Mouse (Mus musculus): ENCODE data around the gene Dcaf1. TPM values are rescaled to one million over a fixed set of nuclear protein-coding genes. Genes with fewer than 3 reads are reported as not detected.

The Dcaf1 gene
- total RNA-seq (2014; fragmentation: Nextera tagmentation): 35.2 and 55.7 TPM in 2 replicates
- 51.8 and 62.1 TPM in 2 replicates for total RNA-seq (2017)

DNA sequence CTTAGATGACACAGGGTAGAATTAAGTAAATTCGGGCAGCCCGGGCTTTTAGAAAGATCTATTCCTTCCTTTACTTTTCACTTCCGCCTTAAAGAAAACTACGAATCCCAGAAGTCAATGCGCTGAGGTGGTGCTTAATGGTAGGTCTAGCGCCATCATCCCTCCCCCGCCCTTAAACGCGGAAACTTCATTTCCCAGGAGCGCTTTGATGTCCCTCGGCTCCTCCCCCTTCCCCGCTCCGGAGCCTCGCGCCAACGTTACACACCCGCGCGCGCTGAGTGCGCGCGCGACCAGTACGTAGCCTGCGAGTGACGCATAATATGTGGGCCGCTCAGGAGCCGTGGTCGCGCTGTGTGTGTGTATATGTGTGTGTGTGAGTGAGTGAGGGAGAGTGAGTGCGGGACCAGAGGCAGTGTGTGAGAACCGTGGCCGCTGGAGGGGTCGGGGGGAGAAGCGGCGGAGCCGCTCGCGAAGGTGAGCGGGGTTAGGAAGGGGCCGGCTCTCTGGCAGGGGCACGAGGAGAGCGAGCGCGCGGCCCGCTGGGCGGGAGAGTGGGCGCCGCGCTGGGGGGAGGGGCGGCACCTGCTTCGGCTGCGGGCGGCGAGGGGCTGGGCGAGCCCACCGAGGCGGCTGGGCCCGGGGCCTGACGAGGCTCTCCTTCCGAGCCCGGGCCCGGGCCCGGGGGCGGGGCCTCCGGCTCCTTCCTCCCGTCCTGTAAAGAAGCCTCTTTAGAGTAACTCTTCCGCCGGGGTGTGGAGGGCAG is at the start of gene Dcaf1:
Gene Dcaf1, plus strand, starts transcription at position 257 of the 763 bp plus-strand sequence.
- ATAC-seq (replicated peaks; ENCODE audit: poor library complexity, severe bottlenecking): peak; percentile 86

DNA sequence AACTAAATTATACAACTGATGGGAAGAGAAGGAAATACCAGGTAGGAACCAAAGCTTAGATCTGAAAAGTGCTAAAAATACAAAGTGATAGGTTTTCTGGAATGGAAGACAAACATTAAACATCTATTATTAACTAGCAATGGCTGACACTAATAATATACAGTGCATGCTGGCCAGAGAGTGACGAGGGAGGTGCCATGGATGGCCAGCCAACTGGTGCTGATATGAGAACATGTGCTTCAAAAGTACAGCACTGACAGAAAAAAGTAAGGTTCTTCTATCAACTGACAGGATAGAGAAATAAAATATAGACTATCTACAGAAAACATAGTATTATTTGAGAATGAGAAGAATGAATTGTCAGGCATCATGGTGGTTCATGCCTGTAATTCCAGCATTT is 45.6 kb upstream of the Dcaf1 start:
- no peak for ATAC-seq (replicated peaks; ENCODE audit: poor library complexity, severe bottlenecking)

DNA sequence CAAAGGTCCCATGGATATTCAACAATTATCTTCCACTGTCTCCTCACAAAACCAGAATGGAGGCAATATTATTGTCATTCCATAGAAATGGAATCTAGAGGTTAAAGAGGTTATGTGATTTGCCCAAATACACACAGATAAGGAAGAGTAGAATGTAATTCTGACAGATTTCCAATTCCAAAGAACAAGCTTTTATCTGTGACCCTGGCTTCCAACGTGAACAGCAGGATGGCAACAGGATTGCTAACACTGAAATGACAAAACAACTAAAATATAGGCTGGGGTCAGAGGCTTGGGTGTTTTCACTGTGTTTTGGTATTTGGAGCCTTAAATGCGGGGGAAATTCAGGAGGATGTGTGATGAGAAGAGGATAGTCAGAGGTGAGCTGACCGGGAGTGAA is 44.3 kb upstream of the Dcaf1 start:
- no peak for ATAC-seq (replicated peaks; ENCODE audit: poor library complexity, severe bottlenecking)

DNA sequence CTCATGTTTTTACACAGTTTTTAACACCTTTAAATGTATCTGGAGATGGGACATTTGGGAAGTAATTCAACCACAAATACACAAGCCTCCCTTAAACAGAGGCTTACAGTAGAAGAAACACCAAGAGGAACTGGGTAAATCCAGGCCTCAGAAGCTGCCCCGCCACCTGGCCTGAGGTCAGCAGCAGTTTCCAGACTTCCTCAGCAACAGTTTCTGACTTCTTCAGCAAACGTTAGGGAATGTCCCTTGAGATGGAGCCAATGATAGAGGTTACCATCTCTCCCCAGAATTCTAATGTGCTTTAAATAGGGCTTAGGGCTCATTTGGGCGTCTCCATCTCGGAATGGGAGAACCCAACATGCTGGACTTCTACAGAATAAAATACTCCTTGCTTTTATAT is 43.4 kb upstream of the Dcaf1 start:
- peak; percentile 85 for ATAC-seq (replicated peaks; ENCODE audit: poor library complexity, severe bottlenecking)

DNA sequence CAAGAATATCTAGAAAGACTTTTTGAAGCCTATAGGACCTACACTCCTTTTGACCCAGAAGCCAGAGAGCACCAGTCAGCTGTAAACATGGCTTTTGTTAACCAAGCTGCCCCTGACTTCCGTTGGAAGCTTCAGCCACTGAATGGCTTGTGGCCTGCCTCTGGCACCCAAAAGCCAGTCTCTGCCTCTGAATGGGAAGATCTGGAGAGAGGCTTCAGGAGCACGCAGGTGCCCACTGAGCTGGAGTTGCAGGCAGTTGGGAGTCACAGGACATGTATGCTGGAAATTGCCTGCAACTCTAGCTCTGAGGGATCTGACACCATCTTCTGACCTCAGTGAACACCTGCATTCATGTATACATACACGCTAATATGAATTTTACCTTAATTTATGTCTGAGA is 41.6 kb upstream of the Dcaf1 start:
- ATAC-seq (replicated peaks; ENCODE audit: poor library complexity, severe bottlenecking): no peak

DNA sequence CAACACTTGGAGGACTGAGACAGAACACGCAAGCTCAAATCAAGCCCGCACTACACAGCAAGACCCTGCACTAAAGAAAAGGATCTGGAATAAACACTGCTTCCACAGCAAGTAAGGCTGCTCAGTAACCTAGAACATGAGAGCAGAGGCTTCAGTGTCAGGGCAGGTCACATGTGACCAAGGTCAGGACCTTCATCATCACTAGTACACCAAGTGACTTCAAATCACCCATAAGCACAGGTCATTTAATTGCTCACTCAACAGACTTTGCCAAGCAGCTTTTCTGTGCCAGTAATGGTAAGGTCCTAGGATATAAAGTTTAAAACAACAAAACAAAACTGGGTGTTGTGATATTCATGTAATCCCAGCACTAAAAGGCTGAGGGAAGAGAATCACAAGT is 38.1 kb upstream of the Dcaf1 start:
- no peak for ATAC-seq (replicated peaks; ENCODE audit: poor library complexity, severe bottlenecking)

DNA sequence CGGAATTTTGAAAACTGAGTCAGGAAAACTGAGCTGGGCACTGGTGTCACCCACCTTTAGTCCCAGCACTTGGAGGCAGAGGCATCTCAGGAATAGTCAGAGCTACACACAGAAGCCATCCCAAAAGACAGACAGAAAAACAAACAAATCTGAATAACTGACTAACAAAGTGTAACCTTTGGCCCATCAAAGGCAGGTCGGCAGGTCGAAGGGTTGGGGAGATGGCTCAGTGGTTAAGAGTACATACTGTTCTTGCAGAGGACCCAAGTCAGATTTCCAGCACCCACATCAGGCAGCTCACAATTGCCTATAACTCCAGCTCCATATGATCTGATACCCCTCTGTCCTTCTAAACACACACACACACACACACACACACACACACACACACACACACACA is 36.5 kb upstream of the Dcaf1 start:
- no peak for ATAC-seq (replicated peaks; ENCODE audit: poor library complexity, severe bottlenecking)

DNA sequence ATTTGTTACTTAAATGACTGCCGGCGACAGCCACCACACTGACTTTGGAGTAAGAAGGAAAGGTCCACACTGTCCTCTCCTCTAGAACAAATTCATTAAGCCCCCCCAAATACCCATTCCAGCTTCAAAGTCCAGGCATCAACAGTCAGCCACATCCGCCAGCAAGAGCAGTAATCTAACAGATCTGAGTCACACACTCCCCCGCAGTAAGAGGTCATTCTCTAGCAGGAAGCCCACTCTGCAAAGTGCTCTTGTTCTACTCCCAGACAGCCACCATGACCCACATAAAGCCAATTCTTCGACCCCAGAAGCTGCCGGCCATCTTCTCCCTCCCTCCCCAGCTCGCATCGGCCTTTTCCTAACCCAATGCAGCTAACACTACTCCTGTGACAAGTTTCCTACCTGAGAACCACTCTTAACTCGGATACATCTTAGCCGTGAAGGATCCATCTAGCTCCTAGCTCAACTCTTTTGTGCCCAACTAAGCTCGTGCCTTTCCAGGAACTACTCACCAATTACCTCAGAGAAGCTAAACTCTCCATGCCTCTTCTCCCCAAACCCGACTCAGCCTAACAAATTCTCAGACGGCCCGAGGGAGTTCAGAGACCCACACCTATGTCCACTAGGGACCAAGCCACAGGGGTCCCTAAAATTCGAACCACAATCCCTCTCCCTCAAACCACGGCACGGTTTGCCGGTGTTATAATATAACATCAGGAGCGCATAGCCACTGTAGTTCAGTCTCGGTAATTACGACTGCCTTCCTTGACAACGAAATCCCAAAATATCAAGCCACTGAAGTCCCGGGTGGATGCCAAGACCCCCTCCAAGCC is 33.5 kb upstream of the Dcaf1 start:
- ATAC-seq (replicated peaks; ENCODE audit: poor library complexity, severe bottlenecking): peak; percentile 42

DNA sequence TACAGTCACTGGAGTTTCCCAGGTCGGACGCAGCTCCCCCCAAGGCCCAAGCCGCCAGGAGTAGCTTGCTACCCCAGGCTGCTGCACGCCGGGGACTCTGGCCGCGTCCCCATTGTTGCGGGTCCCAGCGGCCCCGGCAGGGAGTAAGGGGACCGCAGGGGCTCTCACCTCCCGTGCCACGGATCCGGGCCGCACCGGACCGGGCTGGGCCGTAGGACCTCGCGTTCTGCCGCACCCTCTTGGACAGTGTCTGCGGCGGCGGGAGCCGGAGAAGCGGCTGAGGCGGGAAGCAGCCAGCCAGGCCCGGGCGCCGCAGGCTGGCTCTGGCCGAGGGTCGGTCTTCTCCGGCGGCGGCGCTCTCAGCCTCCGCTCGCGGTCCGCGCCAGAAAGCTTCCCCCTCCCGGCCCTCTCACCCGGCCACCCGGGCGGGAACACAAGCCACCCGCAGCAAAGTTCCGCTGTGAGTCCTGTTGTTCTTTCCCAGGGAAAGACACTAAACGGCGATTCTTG is 32.8 kb upstream of the Dcaf1 start, which contains the start of gene Rad54l2:
Gene Rad54l2, minus strand, starts transcription at position 383 of the 510 bp plus-strand sequence.
- peak; percentile 96 for ATAC-seq (replicated peaks; ENCODE audit: poor library complexity, severe bottlenecking)

DNA sequence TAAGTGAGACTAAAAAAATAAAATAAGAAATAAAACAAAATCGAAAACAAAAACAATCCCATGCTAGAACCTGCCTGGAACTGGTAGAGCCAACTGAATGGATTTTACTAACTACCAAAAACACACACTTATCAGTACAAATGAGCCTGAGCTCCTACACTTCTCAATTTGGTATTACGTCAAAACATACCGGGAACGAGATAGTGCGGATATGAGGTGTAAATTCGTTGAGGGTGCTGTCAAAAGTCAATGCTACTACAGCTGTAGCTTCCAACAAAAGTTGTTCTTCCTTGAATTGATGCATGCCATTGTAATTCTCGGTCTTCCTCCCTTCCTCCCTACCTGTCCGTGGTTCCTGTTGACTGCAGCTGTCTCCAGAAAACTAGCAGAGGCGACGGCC is 32.3 kb upstream of the Dcaf1 start:
- no peak for ATAC-seq (replicated peaks; ENCODE audit: poor library complexity, severe bottlenecking)

DNA sequence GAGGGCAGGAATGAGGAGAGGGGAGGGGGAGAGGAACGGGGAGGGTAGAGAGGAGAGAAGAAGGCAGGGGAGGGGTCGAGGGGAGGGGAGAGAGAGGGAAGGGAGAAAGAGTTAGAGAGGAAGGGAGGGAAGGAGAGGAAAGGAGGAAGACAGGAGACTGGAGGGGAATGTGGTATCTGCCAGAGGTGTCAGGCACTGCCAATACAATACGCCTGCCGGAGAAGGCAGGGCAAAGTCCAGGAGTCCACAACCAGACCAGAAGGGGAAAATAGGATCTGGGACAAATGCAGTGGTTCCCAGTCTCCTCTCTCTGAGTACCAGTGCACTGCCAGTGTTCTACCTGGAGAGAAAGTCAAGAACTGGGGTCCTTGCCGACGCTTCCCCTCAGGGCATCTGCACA is 30.8 kb upstream of the Dcaf1 start:
- ATAC-seq (replicated peaks; ENCODE audit: poor library complexity, severe bottlenecking): no peak

DNA sequence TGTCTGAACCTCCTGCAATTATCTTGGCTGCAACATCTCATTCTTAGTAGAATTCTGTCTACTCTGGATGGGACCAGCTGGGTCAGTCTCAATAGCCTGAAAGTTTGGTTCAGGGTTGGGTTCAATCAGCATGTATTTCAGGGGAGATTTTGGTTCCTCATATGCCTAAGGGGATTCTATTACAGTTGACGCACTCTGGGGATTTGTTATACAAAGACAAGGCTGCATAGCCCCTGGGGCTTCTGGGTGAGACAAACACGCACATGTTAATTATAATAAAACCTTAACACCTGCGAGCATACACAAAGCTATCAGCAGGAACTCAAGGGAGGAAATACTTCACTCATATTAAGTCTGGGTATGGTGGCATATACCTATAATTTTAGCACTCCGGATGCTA is 15.2 kb upstream of the Dcaf1 start:
- ATAC-seq (replicated peaks; ENCODE audit: poor library complexity, severe bottlenecking): no peak

DNA sequence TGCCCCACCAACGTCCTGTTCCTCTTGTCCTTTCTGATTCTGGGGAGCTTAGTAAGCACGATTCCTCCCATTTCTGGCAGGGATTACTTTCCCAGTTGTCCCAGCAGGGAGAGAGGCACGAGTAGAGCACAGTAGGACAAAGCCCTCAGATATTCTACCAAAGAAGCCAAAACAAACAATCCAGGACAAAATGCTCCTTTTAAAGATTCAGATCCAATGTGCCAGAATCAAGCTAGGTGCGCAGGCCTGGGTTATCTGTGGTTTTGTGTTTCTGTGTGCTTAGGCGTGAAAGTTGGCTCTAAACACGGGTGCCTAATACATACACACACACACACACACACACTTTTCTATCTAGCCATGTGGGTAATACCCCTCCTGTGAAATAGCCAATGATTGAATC is 3.5 kb upstream of the Dcaf1 start:
- no peak for ATAC-seq (replicated peaks; ENCODE audit: poor library complexity, severe bottlenecking)

DNA sequence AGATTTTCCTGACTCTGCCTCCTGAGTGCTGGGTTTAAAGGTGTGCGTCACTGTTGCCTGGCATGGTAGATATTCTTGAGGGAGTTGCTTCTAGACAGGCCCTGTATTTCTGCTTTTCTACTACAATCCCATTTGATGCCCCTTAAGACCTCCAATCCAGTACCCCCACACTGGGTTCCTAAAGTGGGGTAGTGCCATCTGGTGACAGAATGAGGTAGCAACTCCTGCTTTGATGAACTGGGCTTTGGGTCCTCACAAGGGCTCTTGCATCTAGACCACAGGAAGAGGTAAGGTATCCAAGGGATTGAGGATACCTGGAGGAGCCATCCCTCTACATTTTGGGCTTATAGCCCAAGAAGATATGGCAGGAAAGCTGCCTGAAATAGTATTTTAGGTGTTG is 2.5 kb upstream of the Dcaf1 start:
- ATAC-seq (replicated peaks; ENCODE audit: poor library complexity, severe bottlenecking): 0 out of 2 replicates have a peak, but pooled peaks have one; percentile 20

DNA sequence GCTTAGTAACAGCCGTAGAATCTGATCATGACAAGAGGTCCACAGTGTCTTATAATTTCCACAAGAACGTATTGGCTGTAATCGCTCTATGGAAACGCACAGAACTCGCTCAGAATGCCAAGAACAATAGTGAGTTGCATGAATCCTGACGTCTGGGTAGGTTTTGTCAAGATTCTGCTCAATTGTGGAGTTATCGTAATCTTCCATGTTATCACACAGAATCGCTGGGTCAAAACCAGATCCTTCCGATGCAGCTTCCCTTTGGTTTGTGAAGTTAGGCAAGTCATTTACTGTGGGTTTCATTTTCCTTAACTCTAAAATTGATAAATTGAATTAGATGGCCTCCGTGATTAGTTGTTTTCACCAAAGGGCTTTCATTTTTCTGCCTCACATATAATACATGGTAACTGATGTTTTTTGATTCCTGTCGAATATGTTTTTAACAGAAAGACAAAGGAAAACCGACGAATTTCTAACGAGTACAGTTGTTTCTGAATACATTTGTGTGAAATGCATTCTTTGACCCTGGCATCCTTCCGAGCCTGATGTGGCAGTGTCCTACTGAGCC is 540 bp upstream of the Dcaf1 start:
- ATAC-seq (replicated peaks; ENCODE audit: poor library complexity, severe bottlenecking): no peak

DNA sequence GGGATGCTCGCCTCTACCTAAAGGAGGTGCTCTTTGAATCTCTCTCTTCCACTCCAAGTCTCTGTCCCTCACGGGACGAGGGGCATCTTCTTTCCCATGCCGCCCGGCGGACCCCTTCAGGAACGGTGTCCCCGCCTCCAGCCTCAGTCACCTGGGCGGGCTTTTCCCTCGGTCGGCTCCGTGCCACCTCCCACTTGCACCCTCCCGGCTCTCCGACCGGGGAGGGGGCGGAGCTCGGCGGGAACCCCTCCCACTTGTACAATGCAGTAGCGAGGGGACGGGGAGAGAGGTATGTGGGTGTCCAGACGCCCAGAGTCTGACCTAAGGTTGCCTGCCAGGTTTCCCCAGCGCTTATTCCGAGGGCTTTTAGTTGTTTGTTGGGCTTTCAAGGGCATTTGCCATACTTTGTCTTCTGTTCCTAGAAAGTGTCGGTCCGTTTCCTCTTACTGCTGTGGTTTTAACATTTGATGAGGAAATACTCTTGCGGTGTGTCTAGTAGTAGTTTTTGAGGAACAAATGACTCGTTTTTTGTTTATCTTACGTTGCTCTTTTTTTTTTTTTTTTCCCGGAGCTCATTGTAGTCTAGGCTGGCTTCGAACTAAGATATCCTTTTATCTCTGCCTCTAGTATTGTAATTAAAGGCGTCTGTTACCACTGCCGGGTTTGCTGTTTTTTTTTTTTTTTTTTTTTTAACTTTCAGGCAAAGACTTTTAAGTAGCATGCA is 869 bp downstream of the Dcaf1 start:
- peak; percentile 68 for ATAC-seq (replicated peaks; ENCODE audit: poor library complexity, severe bottlenecking)

DNA sequence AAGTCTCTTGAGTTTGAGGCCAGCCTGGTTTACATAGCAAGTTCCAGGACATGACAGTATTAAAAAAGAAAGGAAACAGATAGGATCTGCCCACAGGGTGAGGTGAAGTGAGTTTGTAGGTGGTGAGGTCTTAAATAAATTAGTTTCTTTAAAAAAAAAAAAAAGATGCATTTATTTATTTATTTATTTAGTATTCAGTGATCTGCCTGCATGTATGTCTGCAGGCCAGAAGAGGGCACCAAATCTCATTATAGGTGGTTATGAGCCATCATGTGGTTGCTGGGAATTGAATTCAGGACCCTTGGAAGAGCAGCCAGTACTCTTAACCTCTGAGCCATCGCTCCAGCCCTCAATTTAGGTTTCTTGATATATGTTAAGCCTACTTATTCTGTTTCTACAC is 18.9 kb downstream of the Dcaf1 start:
- no peak for ATAC-seq (replicated peaks; ENCODE audit: poor library complexity, severe bottlenecking)

DNA sequence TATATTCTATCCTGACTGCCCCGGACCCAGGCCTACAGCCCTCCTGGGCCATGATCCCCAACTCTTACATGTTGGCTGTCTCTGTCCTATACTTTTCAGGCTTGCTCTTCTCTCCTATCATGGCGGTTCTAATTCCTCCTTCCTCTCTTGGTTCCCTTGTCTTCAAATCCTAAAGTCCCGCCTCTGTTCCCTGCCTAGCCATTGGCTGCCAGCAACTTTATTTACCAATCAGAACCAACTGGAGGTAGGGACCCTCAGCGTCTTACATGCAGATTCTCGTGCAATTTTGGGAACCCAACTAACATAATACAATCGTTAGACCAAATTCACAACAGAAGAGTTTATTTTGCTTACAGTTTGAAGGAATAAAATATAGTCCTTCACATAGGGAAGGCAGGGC is 21.1 kb downstream of the Dcaf1 start:
- ATAC-seq (replicated peaks; ENCODE audit: poor library complexity, severe bottlenecking): no peak

DNA sequence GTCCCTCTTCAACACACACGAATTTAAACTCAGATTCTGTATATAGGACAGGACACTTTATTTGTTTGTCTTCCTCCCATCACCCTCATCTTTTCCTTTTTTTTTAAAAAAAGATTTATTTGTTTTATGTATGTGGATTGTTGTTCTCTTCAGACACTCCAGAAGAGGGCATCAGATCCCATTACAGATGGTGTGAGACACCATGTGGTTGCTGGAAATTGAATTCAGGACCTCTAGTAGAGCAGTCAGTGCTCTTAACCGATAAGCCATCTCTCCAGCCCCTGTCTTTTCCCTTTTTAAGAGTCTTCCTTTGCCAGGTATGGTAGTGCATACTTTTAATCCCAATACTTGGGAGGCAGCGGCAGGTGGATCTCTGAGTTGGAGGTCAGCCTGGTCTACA is 35.0 kb downstream of the Dcaf1 start:
- ATAC-seq (replicated peaks; ENCODE audit: poor library complexity, severe bottlenecking): no peak

DNA sequence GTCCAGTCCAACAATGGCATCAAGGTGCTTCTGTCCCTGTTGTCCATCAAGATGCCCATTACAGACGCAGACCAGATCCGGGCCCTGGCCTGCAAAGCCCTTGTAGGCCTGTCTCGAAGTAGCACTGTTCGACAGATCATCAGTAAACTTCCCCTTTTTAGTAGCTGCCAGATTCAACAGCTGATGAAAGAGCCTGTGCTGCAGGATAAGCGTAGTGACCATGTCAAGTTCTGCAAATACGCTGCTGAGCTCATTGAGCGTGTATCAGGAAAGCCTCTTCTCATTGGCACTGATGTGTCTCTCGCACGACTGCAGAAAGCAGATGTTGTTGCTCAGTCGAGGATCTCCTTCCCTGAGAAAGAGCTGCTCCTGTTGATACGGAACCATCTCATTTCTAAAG is 36.4 kb downstream of the Dcaf1 start:
- ATAC-seq (replicated peaks; ENCODE audit: poor library complexity, severe bottlenecking): peak; percentile 80
